Mouse (Mus musculus): Measurements from ENCODE around the gene Gm6803. TPM values are rescaled to one million over a fixed set of nuclear protein-coding genes. Genes with fewer than 3 reads are reported as not detected.
"Not testable (repeated sequence)": the region's sequence is repeated elsewhere in the genome, so short reads cannot be mapped to it uniquely, and the experiment has no call there.

Gm6803 gene
- polyA plus RNA-seq (2014; fragmentation: Nextera tagmentation; extraction: Ambion mirVana) = not detected in 2 replicates

GRCm38 (mm10) chr12:88018671-88019070, at the start of gene Gm6803:
Gm6803 (minus strand) TSS chr12:88018771.
- not testable (repeated sequence) for H3K4me1 ChIP-seq (ENCODE audit: control insufficient read depth, insufficient read depth, low read length); H3K9me3 ChIP-seq (replicated peaks; ENCODE audit: control insufficient read depth, low read length); H3K36me3 ChIP-seq (replicated peaks; ENCODE audit: control insufficient read depth, insufficient read depth, low read depth, low read length); H3K4me3 ChIP-seq (ENCODE audit: low read depth, low read length); H3K27me3 ChIP-seq (ENCODE audit: control insufficient read depth, insufficient read depth, low read length); DNase-seq (ENCODE audit: low spot score); ATAC-seq (replicated peaks; ENCODE audit: insufficient number of reproducible peaks, low FRiP score, low TSS enrichment, low read depth); H3K9ac ChIP-seq (replicated peaks; ENCODE audit: low read length); H3K27ac ChIP-seq (replicated peaks; ENCODE audit: low read depth, low read length); H3K4me2 ChIP-seq (ENCODE audit: low read depth, low read length)
- 79% methylated on average over 2 of the region's 2 CpGs for WGBS

DNA sequence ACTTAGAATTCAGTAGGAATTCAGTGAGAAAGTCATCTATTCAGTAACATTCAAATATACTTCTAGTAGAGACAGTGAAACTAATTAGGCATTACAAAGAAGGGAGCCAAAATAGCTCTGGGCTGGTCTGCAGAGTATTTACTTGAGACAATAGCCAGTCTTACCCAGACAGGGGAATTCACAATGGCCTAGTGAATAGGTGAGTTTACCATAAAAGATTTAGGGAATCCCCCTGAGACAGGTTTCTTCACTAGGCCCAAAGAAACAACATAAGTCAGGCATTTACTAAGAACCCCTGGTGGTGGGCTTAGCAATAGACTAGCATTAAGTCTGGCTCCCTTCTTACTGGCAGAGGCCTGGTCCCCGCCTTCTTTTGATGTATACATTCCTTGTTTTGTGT, 26.7 kb upstream of the Gm6803 start:
- not testable (repeated sequence) for ATAC-seq (replicated peaks; ENCODE audit: insufficient number of reproducible peaks, low FRiP score, low TSS enrichment, low read depth); H3K9me3 ChIP-seq (replicated peaks; ENCODE audit: control insufficient read depth, low read length); H3K4me1 ChIP-seq (ENCODE audit: control insufficient read depth, insufficient read depth, low read length); H3K9ac ChIP-seq (replicated peaks; ENCODE audit: low read length); H3K36me3 ChIP-seq (replicated peaks; ENCODE audit: control insufficient read depth, insufficient read depth, low read depth, low read length); H3K27ac ChIP-seq (replicated peaks; ENCODE audit: low read depth, low read length); DNase-seq (ENCODE audit: low spot score); H3K4me2 ChIP-seq (ENCODE audit: low read depth, low read length); H3K4me3 ChIP-seq (ENCODE audit: low read depth, low read length); H3K27me3 ChIP-seq (ENCODE audit: control insufficient read depth, insufficient read depth, low read length)
- WGBS = 61% methylated on average over 1 of the region's 1 CpGs

- not testable (repeated sequence) for H3K27me3 ChIP-seq (ENCODE audit: control insufficient read depth, insufficient read depth, low read length); ATAC-seq (replicated peaks; ENCODE audit: insufficient number of reproducible peaks, low FRiP score, low TSS enrichment, low read depth); H3K9me3 ChIP-seq (replicated peaks; ENCODE audit: control insufficient read depth, low read length); H3K27ac ChIP-seq (replicated peaks; ENCODE audit: low read depth, low read length); H3K4me2 ChIP-seq (ENCODE audit: low read depth, low read length); H3K4me3 ChIP-seq (ENCODE audit: low read depth, low read length); H3K36me3 ChIP-seq (replicated peaks; ENCODE audit: control insufficient read depth, insufficient read depth, low read depth, low read length); H3K9ac ChIP-seq (replicated peaks; ENCODE audit: low read length); H3K4me1 ChIP-seq (ENCODE audit: control insufficient read depth, insufficient read depth, low read length); DNase-seq (ENCODE audit: low spot score)
- WGBS = 93% methylated on average over 1 of the region's 1 CpGs
Observed at GRCm38 (mm10) chr12:88039703-88040102, 21.1 kb upstream of the Gm6803 start.

GRCm38 (mm10) chr12:88039062-88039461, 20.5 kb upstream of the Gm6803 start:
- not testable (repeated sequence) for DNase-seq (ENCODE audit: low spot score); H3K4me3 ChIP-seq (ENCODE audit: low read depth, low read length); H3K9me3 ChIP-seq (replicated peaks; ENCODE audit: control insufficient read depth, low read length); H3K36me3 ChIP-seq (replicated peaks; ENCODE audit: control insufficient read depth, insufficient read depth, low read depth, low read length); ATAC-seq (replicated peaks; ENCODE audit: insufficient number of reproducible peaks, low FRiP score, low TSS enrichment, low read depth); H3K27me3 ChIP-seq (ENCODE audit: control insufficient read depth, insufficient read depth, low read length); H3K4me1 ChIP-seq (ENCODE audit: control insufficient read depth, insufficient read depth, low read length); H3K4me2 ChIP-seq (ENCODE audit: low read depth, low read length); H3K9ac ChIP-seq (replicated peaks; ENCODE audit: low read length); H3K27ac ChIP-seq (replicated peaks; ENCODE audit: low read depth, low read length)

- not testable (repeated sequence) for H3K36me3 ChIP-seq (replicated peaks; ENCODE audit: control insufficient read depth, insufficient read depth, low read depth, low read length); H3K4me1 ChIP-seq (ENCODE audit: control insufficient read depth, insufficient read depth, low read length); H3K27ac ChIP-seq (replicated peaks; ENCODE audit: low read depth, low read length); H3K9ac ChIP-seq (replicated peaks; ENCODE audit: low read length); H3K4me3 ChIP-seq (ENCODE audit: low read depth, low read length); H3K27me3 ChIP-seq (ENCODE audit: control insufficient read depth, insufficient read depth, low read length); DNase-seq (ENCODE audit: low spot score); ATAC-seq (replicated peaks; ENCODE audit: insufficient number of reproducible peaks, low FRiP score, low TSS enrichment, low read depth); H3K4me2 ChIP-seq (ENCODE audit: low read depth, low read length); H3K9me3 ChIP-seq (replicated peaks; ENCODE audit: control insufficient read depth, low read length)
- 91% methylated on average over 5 of the region's 5 CpGs for WGBS
Observed at GRCm38 (mm10) chr12:88032250-88032649, 13.7 kb upstream of the Gm6803 start.

GRCm38 (mm10) chr12:88026704-88027103, 8.1 kb upstream of the Gm6803 start, which contains the start of gene Gm2056:
Gm2056 (plus strand) TSS chr12:88027004.
- H3K27me3 ChIP-seq (ENCODE audit: control insufficient read depth, insufficient read depth, low read length); H3K4me1 ChIP-seq (ENCODE audit: control insufficient read depth, insufficient read depth, low read length); H3K4me2 ChIP-seq (ENCODE audit: low read depth, low read length); H3K9ac ChIP-seq (replicated peaks; ENCODE audit: low read length); ATAC-seq (replicated peaks; ENCODE audit: insufficient number of reproducible peaks, low FRiP score, low TSS enrichment, low read depth); H3K9me3 ChIP-seq (replicated peaks; ENCODE audit: control insufficient read depth, low read length); H3K36me3 ChIP-seq (replicated peaks; ENCODE audit: control insufficient read depth, insufficient read depth, low read depth, low read length); H3K4me3 ChIP-seq (ENCODE audit: low read depth, low read length); DNase-seq (ENCODE audit: low spot score); H3K27ac ChIP-seq (replicated peaks; ENCODE audit: low read depth, low read length): not testable (repeated sequence)
- 100% methylated on average over 1 of the region's 1 CpGs for WGBS

GRCm38 (mm10) chr12:88011548-88011947, 7.0 kb downstream of the Gm6803 start, which contains the start of gene Gm2075:
Gm2075 (plus strand) TSS chr12:88011848.
- H3K4me2 ChIP-seq (ENCODE audit: low read depth, low read length); H3K4me3 ChIP-seq (ENCODE audit: low read depth, low read length); H3K9ac ChIP-seq (replicated peaks; ENCODE audit: low read length); ATAC-seq (replicated peaks; ENCODE audit: insufficient number of reproducible peaks, low FRiP score, low TSS enrichment, low read depth); H3K27me3 ChIP-seq (ENCODE audit: control insufficient read depth, insufficient read depth, low read length); H3K4me1 ChIP-seq (ENCODE audit: control insufficient read depth, insufficient read depth, low read length); H3K36me3 ChIP-seq (replicated peaks; ENCODE audit: control insufficient read depth, insufficient read depth, low read depth, low read length); DNase-seq (ENCODE audit: low spot score); H3K27ac ChIP-seq (replicated peaks; ENCODE audit: low read depth, low read length); H3K9me3 ChIP-seq (replicated peaks; ENCODE audit: control insufficient read depth, low read length): not testable (repeated sequence)
- WGBS = no CpG with 5 or more reads among the region's 1 CpGs

DNA sequence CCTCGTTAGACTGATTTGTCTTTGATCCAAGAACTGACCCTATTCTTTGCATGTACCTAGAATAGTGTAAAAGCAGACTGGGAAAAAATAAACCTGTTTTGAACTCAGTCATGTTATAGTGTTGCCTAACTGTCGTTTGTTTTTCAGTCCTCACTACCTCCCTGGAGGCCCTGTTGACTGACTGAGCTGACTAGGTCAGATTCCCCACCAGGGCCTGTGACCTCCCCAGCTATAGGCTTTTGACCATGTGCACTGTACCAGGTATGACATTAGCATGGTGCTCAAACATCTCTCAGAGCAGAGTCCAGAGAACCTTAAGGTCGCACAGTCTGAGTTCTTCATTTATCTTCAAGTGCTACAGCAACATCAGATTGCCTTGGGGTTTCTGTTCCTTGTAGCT, 14.5 kb downstream of the Gm6803 start:
- H3K9ac ChIP-seq (replicated peaks; ENCODE audit: low read length); DNase-seq (ENCODE audit: low spot score); ATAC-seq (replicated peaks; ENCODE audit: insufficient number of reproducible peaks, low FRiP score, low TSS enrichment, low read depth); H3K4me2 ChIP-seq (ENCODE audit: low read depth, low read length); H3K27me3 ChIP-seq (ENCODE audit: control insufficient read depth, insufficient read depth, low read length); H3K9me3 ChIP-seq (replicated peaks; ENCODE audit: control insufficient read depth, low read length); H3K27ac ChIP-seq (replicated peaks; ENCODE audit: low read depth, low read length); H3K4me1 ChIP-seq (ENCODE audit: control insufficient read depth, insufficient read depth, low read length); H3K36me3 ChIP-seq (replicated peaks; ENCODE audit: control insufficient read depth, insufficient read depth, low read depth, low read length); H3K4me3 ChIP-seq (ENCODE audit: low read depth, low read length): not testable (repeated sequence)
- 83% methylated on average over 3 of the region's 3 CpGs for WGBS
